Comparison of ENCODE assay signal across 21 mouse cellular contexts in genomic region chr9:24482375-24482774, GRCm38 (mm10).
"Had no signal": no experiment of that assay in that cellular context is flagged by ENCODE, and none has a peak within 500 bp of the region (broad histone marks: within the 10 kb centered on the region; RNA-seq: fewer than 3 reads in every experiment).

No protein-coding gene starts in this region.

- H3K9me3 ChIP-seq: lung, embryonic 15.5 days; midbrain, embryonic 12.5 days; midbrain, embryonic 15.5 days; neural tube, embryonic 13.5 days had no signal

- H3K27me3 ChIP-seq: lung, embryonic 15.5 days; midbrain, embryonic 12.5 days; midbrain, embryonic 15.5 days; neural tube, embryonic 13.5 days had no signal

- H3K36me3 ChIP-seq: lung, embryonic 15.5 days; midbrain, embryonic 15.5 days had no signal

- ATAC-seq: hindbrain, postnatal 0 days; inflammation-experienced regulatory T-cells, adult 6 months; intestine, embryonic 16.5 days; midbrain, embryonic 15.5 days had no signal

- H3K4me2 ChIP-seq: lung, embryonic 15.5 days; midbrain, embryonic 12.5 days; midbrain, embryonic 15.5 days; neural tube, embryonic 13.5 days had no signal

- H3K9ac ChIP-seq: lung, embryonic 15.5 days; midbrain, embryonic 12.5 days; midbrain, embryonic 15.5 days; neural tube, embryonic 13.5 days had no signal

- H3K27ac ChIP-seq: hindbrain, postnatal 0 days; kidney, postnatal 0 days; layer of hippocampus, adult 2 months; left cerebral cortex, adult 2 months; lung, embryonic 15.5 days; midbrain, embryonic 12.5 days; midbrain, embryonic 15.5 days; neural tube, embryonic 13.5 days had no signal

- H3K4me1 ChIP-seq: lung, embryonic 15.5 days; midbrain, embryonic 12.5 days; midbrain, embryonic 15.5 days; neural tube, embryonic 13.5 days had no signal

- H3K4me3 ChIP-seq: layer of hippocampus, adult 2 months; left cerebral cortex, adult 2 months; lung, embryonic 15.5 days; midbrain, embryonic 12.5 days; midbrain, embryonic 15.5 days; neural tube, embryonic 13.5 days had no signal

- DNase-seq: kidney, adult 18-20 months; kidney, postnatal 25 days; layer of hippocampus, adult 9-11 months; layer of hippocampus, postnatal 36 days; lung, adult 18-20 months; lung, postnatal 10 days; lung, postnatal 36 days; retina, postnatal 1 day; right cerebral cortex, postnatal 25 days; thymus, adult 18-20 months; thymus, postnatal 4 days had no signal
